Mouse (Mus musculus) heart, adult 18-20 months (tissue): ENCODE data around the gene Dlg3. TPM values are rescaled to one million over a fixed set of nuclear protein-coding genes. Genes with fewer than 3 reads are reported as not detected.

Source experiments
- DNase-seq, 2 experiments: peaks; one replicate each; pipeline ENCODE4 v3.0.0; 2021 to 2022; ENCODE audit warnings: mixed read lengths in 1 of 2
- long read RNA-seq, 2 experiments: library from polyadenylated mRNA; stranded (forward); transcript quantifications; one replicate each; pipeline ENCODE4 v2.0.0; 2021
- total RNA-seq, 2 experiments: library from RNA; stranded (reverse); gene quantifications; 2 replicates each; pipeline ENCODE4 v1.2.3; 2021

Gene Dlg3
- 1 to 10 TPM; 2.1 to 2.8 TPM for total RNA-seq
- long read RNA-seq, experiment 1, partial matches to known transcripts = 0 of 2 reads
- long read RNA-seq, experiment 1, other reads (novel, unspliced or antisense) = 2 of 2 reads
- long read RNA-seq, experiment 2, partial matches to known transcripts = 0 of 4 reads
- long read RNA-seq, experiment 2, other reads (novel, unspliced or antisense) = 2 of 4 reads

DNA sequence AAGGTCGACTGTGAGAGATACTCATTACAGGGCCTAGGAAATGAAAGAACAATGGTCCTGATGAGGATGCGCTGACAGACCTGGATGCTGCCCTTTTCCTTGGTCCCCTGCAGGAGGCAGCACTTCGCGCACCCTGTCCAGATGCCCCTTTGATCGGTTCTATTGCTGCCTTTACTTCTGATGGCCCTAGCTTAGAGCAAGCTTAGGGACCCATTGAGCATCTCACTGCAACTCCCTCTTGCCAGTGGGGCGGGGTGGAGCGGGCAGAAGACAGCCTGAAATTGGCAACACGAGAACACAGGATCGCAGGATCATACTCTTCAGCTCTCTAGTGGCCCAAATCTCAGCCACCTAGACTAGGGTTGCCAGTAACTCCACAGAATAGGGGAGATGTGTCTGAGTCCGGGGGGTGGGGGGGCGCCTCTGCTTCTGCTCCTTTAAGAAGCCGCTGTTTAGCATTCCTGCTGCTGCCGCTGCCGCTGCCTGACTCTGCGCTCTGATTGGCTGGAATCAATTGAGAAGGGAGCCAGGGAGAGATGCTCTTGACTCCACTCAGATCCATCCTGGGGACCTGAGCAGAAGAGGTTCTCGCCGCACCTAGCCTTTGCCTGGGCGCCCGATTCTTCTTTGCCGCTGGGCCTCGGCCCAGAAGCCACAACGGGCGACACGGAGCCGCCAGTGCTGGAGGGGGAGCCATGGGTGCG, at the start of gene Dlg3:
Gene Dlg3, plus strand, starts transcription at position 542 of the 704 bp plus-strand sequence.
- DNase-seq = peak; percentile 29 to 34

DNA sequence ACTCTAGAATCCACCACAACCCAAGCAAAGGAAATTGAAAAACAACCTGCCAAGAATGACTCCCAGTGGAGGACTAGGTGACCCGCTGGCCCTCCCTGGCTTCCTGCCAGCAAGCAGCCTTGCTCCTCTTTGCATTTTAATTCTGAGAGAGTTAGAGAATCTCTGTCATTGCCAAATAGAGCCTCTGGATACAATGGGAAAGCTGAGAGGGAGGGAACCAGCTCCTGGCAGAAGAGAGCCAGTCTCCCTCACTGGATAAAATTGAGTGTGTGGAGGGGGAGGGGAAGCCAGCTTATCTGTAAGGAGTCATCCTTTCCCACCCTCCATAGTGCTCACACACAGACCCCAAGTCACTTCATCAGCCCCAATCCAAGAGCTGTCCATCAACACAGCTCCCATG, 38.6 kb upstream of the Dlg3 start:
- DNase-seq = peak; percentile 42 to 48

DNA sequence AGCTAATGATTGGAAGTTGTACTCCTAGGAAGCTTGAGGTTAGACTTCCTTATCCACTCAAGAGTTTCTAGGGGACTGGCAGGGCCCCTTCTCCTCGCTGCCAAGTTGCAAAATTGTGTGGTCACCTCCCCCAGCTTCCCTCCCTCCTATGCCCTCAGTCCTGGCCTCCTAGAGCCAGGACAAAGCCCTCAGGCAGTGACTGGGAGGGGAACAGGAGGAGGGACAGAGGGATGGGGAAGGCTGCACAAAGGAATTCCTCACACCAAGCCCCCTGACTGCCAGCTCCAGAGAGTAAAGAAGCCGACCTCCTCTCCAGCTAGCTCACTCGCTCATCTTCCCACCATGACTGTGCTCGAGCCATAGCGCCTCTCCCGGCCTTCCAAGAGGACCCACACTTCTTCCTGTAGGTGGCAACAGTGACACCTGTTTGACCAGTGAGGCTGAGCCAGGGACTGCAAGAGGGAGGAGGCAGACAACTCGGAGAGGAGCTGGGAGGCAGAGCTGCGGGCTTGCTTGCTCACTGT, 37.8 kb upstream of the Dlg3 start, which contains the start of gene Gdpd2:
Gene Gdpd2, plus strand, starts transcription at position 209 of the 524 bp plus-strand sequence.
- DNase-seq = peak; percentile 17 to 19

DNA sequence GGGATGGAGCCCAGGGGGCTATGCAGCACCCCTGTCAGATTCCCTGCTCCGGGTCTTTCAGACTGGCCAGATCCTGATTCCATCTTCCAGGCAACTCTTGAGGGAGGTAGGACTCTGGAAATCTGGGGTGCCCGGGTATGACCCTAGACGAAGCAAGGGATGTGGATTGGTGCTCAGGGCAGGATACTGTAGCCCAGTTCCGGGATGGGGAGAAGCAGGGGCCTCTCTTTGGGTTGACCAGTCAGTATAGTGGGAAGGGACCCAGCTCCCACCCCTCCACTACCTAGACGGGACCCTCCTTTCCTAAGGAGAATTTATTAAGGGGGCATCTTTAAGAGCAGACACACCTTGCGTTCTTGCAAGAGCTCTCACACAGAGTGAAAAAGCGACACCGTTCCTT, 37.3 kb upstream of the Dlg3 start:
- no peak for DNase-seq

DNA sequence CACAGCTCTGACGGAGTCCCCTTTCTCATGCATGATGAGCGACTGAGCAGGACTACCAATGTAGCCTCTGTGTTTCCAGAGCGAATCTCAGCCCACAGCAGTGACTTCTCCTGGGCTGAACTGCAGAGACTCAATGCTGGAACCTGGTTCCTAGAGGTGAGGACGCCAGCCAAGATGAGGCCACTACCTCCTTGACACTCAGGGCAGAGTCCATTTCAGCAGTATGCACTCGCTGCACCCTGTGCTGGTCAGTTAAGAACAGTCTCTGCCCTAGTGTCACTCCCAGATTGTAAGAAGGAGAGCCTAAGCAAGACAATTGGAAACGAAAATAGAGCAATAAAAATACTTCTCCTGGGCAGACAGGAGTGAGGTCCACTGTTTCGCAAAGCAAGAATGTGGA, 33.2 kb upstream of the Dlg3 start:
- no peak for DNase-seq

DNA sequence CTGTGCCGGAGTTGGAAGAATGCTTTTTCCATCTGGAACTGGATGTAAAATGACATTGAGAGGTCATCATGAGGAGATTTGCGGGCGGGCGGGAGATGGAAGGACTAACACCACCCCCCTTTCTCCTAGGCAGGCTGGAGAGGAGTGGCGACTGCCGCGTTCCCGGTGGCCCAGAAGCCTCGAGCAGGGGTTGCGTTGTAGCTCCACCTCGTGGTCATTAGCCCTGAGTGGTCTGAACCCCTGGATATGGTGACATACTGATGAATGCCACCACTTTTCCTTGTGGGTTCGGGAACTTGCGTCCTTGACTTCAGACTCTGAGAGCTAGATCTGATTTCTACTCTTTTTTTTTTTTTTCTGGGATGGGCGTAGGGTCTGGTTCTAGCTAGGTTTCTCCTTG, 28.6 kb upstream of the Dlg3 start:
- DNase-seq = peak; percentile 64 to 72

DNA sequence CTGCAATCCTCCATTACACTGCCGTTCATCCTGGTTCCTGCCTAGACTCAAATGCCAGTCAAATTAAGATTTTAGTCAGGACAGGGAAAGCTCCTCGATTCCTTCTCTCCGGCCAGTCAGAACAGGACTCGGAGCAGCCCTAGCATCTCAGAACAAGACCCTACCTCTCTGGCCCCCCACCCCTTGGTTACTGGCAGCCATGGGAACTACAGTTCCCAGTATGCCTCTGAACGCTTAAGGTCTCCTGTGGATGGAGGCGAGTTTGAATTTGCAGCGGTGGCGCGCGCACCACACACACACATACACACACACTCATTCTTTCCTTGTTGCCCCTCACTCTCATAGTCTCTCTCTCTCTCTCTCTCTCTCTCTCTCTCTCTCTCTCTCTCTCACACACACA, 28.1 kb upstream of the Dlg3 start:
- DNase-seq = no peak

DNA sequence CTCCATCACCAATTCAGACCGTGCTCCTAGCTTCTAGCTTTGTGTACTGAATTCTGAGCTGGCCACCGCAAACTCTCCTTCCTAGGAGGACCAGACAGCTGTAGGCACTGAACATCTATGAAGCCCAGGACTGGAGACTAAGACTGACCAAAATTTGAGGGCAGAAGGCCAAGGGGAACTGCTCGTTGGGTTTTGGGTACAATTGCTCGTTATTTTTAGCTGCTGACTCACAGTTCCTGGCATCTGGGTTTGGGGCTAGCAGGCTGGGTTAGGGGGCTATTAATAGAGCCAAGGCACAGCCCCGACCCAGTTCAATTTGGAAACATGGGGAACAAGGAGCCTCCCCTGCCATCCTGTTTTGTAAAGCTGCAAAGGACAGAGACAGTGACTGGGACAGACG, 26.7 kb upstream of the Dlg3 start:
- DNase-seq = peak; percentile 61 to 75

DNA sequence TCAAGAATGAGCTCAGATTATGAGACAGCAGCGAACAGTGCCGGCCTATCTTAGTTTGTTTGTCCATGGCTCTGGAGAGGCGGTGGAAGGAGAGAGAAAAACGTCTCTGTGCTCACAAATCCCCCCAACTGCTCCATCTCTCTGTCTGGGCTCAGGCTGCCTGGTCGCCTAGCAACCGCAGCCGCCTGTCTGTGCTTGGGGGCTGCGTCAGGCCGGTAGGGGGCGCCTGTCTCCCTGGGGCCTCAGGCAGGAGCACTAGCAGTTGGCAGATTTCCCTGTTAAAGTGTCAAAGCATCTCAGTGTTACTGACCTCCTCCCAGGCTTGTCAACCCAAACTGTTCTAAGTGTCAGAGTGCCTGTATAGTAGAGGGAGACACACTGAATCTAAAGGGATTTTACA, 25.6 kb upstream of the Dlg3 start:
- peak; percentile 53 to 54 for DNase-seq

DNA sequence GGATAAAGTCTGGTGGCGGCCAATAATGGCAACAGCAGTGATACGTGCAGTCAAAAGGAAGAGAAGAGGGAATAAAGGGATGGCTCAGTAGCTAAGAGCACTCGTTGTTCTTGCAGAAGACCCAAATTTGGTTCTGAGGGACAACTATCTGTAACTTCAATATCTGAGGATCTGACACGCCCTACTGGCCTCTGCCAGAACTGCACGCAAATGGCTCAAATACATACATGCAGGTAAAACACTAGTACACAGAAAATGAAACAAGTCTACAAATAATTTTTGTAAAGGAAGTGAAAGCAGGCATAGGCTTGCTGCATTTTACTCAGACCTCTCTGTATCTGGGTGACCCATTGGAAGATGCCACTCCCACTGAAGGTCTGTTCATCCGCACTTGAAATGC, 1.7 kb upstream of the Dlg3 start:
- no peak for DNase-seq

DNA sequence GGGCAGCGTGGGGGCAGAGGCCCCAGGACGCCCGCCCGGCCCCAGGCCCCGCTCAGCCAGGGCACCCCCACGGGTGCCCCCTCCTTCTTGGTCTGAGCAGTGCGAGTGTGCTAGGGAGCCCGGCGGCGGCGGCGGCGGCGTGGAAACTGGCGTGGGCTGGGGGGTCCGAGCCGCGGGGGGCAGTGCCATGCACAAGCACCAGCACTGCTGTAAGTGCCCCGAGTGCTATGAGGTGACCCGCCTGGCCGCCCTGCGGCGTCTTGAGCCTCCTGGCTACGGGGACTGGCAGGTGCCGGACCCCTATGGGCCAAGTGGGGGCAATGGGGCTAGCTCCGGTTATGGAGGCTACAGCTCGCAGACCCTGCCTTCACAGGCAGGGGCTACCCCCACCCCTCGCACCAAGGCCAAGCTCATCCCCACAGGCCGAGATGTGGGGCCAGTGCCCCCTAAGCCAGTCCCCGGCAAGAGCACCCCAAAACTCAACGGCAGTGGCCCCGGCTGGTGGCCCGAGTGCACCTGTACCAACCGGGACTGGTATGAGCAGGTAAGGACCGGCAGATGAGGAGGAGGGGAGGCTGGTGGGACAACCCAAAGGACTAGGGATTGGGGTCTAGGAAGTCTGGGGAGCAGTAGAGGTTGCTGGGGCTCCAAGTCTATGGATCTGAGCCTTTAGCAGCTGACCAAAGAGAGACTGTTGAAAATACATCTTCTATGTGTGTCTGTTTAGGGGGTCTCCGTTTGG, 534 bp downstream of the Dlg3 start:
- DNase-seq = no peak

DNA sequence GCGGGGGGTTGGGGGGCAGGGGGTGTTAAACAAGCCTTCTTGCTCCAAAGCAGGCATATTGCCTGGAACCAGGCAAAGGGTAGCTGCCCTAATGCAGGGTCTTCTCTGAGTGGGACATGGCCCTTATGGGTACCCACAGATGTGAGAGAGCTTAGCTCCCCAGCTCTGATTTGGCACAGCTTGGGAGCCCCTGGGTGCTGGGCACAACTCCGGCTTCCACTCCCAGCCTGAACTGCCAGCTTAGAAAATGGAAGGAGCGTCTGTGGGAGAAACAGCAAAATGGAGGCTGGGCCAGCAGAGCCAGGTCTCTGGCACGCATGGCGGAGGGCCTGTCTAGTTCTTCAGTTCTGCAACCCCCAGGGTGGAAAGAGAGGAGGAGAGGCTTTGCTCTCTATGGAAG, 1.8 kb downstream of the Dlg3 start:
- DNase-seq = no peak

DNA sequence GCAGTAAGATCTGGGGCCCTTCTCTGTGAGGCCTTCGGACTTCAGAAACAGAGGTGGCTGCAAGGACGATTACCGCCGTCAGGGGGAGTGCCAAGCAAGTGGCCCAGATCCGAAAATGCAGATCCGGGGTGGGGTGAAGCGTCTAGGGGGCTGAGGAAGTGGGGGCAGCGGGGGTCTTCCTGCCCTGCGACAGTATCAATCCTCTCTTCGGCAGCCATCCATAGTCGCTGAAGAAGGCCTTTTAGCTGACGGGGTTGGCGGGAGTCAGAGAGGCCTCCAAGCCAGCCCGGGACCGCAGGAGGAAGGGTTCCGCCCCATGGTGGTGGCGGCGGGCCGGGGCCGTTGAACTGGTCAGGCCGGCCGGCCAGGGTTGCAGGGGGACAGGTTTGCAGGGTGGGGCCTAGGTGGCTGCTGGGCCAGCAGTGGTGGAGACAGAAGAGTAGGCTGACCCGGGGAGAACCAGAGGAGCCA, 6.9 kb downstream of the Dlg3 start:
- DNase-seq = peak; percentile 73 to 80

DNA sequence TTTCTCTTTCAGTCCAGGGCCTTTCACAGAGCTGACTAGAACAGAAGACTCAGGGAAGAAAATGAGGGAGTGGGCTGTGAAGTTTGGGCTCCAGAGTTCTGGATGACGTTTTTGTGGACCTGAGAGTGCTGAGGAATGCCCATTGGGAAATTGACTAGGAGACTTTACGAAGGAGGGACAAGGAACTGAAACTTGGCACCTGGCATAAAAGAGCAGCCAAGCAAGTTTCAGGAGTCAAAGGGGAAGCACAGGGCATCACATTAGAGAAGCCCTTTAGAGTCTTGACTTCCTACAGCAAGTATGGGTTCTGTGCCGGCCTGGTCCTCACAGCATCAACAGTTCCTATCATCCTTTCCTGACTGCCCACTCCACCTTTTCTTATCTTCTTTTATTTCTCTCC, 7.9 kb downstream of the Dlg3 start:
- DNase-seq = peak in 1 of 2 experiments; percentile 9

DNA sequence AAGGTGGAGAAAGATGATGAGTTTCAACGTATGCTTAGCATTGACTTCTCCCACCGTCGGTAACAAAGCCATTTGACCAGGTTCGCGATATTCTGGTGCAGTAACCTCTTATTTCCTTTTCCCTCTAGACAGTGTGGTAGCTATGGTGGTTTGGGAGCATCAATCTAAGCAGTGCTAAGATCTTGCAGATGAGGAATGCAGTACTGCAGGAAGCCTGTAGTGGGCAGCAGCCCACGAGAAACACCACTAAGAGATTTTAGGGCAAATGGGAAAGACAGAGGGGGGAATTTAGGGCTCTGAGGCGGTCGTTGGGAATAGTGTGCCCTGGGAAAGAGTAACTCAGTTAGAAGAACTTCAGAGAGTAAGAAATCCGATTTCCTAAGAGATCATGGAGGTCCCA, 9.0 kb downstream of the Dlg3 start:
- peak; percentile 46 to 76 for DNase-seq

DNA sequence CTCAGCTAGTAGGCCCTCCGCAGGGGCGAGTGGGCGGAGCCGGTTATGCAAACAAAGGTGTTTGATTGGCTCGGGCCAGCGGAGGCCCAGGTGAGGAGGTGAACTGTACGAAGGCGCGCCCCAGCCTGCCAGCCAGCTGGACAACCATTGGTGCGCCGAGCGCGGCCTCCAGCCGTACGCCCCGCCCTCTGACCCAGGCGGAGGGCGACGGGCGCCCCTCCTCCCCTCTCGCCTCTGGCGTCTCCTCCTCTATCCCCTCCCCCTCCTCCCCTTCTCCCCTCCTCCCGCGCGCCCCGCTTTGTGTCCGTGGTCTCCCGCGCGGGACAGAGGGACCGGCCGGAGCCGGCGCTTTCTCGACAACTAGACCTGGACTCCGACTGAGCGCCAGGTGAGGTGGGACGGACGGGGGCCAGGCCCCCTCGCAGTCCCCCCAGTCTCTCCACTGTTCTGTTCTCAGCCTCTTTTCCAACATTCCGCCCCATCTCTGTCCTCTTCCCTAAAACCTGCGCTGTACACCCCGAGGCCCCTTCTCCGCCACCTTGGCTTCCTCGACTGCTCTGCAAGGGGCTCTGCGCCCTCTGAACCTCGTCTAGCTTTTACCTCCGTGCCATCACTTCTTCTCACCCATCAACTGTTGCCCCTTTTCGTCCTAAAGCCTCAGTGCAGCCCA, 9.6 kb downstream of the Dlg3 start:
- DNase-seq = peak; percentile 70 to 74

DNA sequence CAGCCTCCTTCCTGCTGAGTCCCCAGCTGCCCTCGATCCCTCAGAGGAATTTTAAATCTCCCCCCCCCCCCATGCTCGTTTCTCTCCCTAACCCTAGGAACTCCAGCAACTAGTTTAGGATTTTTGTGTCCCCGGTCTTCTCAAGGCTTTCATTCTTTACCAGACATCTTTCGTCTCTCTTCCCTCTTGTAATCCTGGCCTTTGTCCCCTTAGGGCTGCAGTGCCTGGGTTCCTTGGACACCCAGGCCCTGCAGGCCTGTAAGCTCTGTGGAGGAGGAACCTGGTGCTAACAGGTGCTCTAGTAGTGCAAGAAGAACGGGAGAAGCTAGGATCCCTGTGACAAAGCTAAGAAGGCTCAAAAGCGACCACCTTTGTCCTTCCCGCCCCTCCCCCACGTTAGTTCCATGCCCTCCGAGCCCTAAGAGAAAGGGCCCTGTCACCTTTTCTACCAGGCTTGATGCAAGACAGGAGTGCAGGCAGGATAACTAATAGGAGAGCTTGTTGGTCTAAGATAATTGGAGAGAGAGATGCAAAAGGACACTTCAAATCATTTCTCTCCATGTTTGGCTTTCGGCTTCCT, 10.2 kb downstream of the Dlg3 start:
- peak in 1 of 2 experiments; percentile 19 for DNase-seq

DNA sequence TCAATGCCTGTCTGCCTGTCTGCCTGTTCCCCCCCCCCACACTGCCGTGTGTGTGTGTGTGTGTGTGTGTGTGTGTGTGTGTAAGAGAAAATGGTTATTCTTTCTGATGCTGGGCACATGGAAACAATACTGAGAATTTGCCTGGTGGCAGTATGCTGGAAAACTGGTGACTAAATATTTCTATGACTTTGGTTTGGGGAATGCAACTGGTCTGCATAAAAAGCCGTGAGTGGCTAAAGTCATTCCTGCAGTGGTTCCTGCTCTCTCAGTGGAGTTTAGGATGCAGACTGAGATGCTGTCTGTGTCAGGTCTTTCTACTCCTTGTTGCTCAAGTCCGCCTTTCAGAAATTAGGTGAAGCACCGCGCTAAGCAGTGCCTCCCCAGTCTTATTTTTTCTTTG, 10.9 kb downstream of the Dlg3 start:
- no peak for DNase-seq

DNA sequence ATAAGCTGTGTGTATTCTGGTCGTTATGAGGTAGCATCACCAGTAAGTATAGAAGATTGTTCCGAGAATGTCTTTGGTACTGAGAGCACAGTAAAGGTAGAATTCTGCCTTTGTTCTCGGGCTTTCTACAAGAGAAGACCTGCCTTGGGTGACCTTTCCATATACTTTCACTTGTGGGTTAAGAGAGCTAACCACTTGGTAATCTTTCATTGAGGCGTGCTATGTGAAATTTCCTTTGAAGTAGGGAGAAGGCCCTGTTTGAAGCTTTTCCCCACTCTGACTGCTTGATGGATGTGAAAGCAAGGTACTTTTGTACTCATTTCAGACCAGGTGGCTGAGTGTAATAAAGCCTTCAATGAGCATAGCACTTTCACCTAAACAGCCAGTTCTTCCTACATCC, 21.8 kb downstream of the Dlg3 start:
- DNase-seq = no peak

DNA sequence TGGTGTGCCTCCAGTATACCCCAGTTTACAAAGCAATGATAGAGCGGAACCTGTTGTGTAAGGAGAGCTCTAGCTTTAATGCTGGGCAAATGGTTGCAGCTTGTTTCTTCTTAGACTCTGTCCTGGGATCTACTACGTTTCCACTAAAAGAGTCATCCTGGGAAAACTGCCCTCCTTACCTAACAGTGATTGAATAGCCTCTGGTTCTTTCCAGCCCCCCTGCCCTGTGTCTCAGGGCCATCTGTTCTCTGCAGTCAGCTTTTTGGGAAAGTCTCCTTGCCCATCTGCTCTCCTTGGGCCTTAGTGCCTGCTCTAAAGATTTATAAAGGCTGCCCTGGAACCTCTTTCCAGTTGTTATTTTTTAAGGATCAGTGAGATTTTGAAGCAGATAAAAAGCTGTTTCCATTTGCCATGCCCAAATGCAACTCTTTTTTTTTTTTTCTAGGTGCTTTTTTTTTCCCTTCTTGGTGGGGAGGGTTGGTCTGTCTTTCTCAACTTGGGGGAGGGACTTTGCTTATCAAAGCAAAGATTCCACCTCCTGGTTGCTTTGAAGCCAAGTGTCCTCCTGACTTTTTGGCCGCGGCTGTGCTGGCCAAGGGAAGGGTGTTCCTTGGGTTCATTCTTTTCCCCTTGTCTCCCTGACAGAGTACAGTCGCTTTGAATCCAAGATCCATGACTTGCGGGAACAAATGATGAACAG, 28.7 kb downstream of the Dlg3 start:
- no peak for DNase-seq

DNA sequence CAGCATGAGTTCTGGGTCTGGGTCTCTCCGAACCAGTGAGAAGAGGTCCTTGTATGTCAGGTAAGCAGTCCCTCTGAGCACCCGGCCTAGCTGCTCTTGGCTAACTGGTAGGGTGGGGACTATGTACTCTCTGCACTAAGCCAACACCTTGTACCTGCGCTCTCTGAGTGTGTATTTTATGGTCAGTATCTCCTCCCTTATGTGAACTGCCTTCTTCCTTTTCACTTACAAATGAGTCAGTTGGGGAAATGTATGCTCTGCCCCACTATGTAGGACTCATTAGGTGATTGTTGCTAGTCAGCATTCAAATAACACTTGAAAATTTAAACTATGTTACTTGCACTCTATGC, 29.2 kb downstream of the Dlg3 start:
- DNase-seq = no peak

DNA sequence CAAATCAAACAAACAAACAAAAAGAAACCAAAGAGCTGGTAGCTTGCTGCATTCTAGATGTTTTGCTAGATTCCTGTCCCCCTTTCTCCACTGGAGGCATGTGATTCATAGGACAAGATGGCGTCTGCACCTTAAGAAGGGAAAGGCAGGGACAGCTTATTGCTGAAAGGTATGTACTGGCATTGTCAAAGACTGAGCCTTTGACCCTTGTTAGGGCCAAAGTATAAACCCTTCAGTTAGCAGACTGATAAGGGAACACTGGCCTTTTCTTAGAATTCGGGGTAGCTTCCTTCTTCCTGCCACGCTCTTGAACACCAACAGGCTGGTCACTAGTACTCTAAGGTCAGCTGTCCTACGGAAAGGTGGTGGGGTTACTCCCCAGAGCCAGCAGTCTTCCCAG, 29.8 kb downstream of the Dlg3 start:
- DNase-seq = no peak
